Mouse (Mus musculus) hindbrain, embryonic 16.5 days (tissue): ENCODE measurements at regions not wholly inside any gene's neighbourhood (a gene's known extent, or its start where the extent isn't known, plus 50 kb on each side); places are given as distances from the start of the nearest gene placed in this dataset.

Experiments used
- ATAC-seq: fragments of 200-750 bp; cut with Nextera tagmentation; 2 replicates; pipeline ENCODE4 v1.8.0; 2017; ENCODE audit warnings: moderate TSS enrichment, moderate library complexity
- H3K27ac ChIP-seq: fragments of 300-500 bp; sonication (generic); 2 replicates; pipeline ENCODE4 v1.5.1; 2014; ENCODE audit warnings: low read depth, mild to moderate bottlenecking, control low read depth, low read length, moderate library complexity
- H3K27me3 ChIP-seq: fragments of 300-500 bp; sonication (generic); replicated peaks from 2 replicates; pipeline ENCODE4 v1.6.1; 2014; ENCODE audit warnings: low read length; ENCODE audit not compliant: control insufficient read depth, insufficient read depth
- H3K36me3 ChIP-seq: fragments of 300-500 bp; sonication (generic); 2 replicates; pipeline ENCODE4 v1.6.1; 2014; ENCODE audit warnings: mild to moderate bottlenecking, low read length, moderate library complexity, mixed read lengths; ENCODE audit not compliant: control insufficient read depth, insufficient read depth
- H3K4me1 ChIP-seq: fragments of 300-500 bp; sonication (generic); 2 replicates; pipeline ENCODE4 v1.6.1; 2014; ENCODE audit warnings: low read depth, low read length; ENCODE audit not compliant: control insufficient read depth, insufficient read depth
- H3K4me2 ChIP-seq: fragments of 300-500 bp; sonication (generic); 2 replicates; pipeline ENCODE4 v1.6.1; 2014; ENCODE audit warnings: mild to moderate bottlenecking, low read length, control low read depth, moderate library complexity
- H3K4me3 ChIP-seq: fragments of 300-500 bp; sonication (generic); 2 replicates; pipeline ENCODE4 v1.5.1; 2014; ENCODE audit warnings: mild to moderate bottlenecking, low read length, control low read depth, moderate library complexity
- H3K9ac ChIP-seq: fragments of 300-500 bp; sonication (generic); 2 replicates; pipeline ENCODE4 v1.6.1; 2014; ENCODE audit warnings: low read depth, mild to moderate bottlenecking, control low read depth, low read length, moderate library complexity
- H3K9me3 ChIP-seq: fragments of 300-500 bp; sonication (generic); 2 replicates; pipeline ENCODE4 v1.6.1; 2014; ENCODE audit warnings: mild to moderate bottlenecking, low read length, moderate library complexity; ENCODE audit not compliant: control insufficient read depth
- whole genome bisulfite sequencing: fragments of 180-500 bp; shearing (Covaris S2); extraction: QIAGEN DNeasy Blood & Tissue Kit; methylation state at CpG from one replicate; pipeline ENCODE4 v1.1.7; 2014; 5-methylcytosine and 5-hydroxymethylcytosine counted together

DNA sequence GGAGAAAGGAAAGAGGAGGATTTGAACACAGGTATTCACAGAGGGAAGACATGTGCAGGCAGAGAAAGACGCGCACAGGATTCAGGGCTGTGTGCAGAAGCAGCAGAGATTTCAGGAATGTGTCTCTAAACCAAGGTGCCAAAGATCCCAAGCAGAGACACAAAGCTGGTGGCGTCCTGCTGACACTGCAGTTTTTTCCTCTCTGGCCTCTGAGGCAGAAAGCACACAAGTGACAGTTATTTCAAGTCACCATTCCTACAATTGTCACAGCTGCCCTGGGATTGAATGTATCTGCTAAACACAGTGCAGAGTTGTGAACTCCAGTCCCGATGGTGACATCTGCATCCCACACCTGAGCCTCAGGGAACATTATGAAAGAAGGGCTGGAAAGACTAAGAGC, 107.1 kb upstream of the Slc22a12 start:
- Histone ChIP-seq H3K9me3 (no peaks in the 10 kb centered on the region), H3K27me3 (no peaks in the 10 kb centered on the region), H3K4me1 (peaks cover 2% of the 10 kb centered on the region; the same call in 1 of the 2 replicates), H3K36me3 (no peaks in the 10 kb centered on the region), H3K4me2 (no peak overlapping the region), H3K27ac (no peak overlapping the region), H3K4me3 (no peak overlapping the region), H3K9ac (no peak overlapping the region)
- ATAC-seq, result no peak
- 82% methylated on average over 4 of the region's 4 CpGs for WGBS

DNA sequence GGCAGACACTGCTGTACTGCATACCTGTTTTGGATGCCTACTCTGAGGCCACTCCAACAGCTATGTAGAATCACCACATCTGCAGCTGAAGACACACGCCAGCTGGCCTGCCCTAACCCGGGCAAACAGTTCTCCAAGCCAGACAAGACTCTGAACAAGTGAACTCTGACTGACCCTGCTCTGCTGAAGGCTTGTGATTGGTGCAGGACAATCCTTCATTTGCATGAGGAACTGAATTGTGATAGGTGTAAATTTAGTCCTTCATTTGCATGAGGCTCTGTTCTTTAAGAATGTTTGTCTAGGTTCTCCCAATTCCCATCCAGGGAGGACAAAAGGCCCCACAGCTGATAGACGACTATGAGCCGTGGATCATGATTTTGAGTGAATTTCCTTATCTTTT, 104.9 kb upstream of the Slc22a12 start:
- H3K9ac ChIP-seq, result no peak overlapping the region
- H3K9me3 ChIP-seq, result no peaks in the 10 kb centered on the region
- H3K36me3 ChIP-seq, result no peaks in the 10 kb centered on the region
- WGBS, result 89% methylated on average over 4 of the region's 4 CpGs
- no peaks in the 10 kb centered on the region for H3K27me3 ChIP-seq
- H3K4me2 ChIP-seq, result no peak overlapping the region
- no peak for ATAC-seq
- no peak overlapping the region for H3K27ac ChIP-seq
- H3K4me3 ChIP-seq, result no peak overlapping the region
- H3K4me1 ChIP-seq, result peaks cover 2% of the 10 kb centered on the region; the same call in 1 of the 2 replicates

DNA sequence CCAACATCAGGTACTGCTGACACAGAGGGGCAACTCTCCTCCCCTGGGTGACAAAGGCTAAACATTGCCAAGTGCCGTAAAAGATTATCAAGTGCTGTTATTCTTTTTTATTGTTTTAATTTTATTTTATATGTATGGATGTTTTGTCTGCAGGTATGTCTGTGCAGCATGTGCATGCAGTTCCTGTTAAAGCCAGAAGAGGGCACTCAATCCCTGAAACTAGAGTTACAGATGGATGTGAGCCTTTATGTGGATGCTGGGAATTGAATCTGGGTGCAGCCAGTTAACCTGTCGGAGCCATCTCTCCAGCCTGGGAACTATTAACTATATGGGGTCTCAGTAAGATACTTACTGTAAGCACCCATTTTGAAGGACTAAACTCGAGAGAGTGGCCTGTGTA, 104.4 kb upstream of the Slc22a12 start:
- H3K9me3 ChIP-seq, result no peaks in the 10 kb centered on the region
- no peak overlapping the region for H3K4me2 ChIP-seq
- no peaks in the 10 kb centered on the region for H3K27me3 ChIP-seq
- H3K4me1 ChIP-seq, result peaks cover 2% of the 10 kb centered on the region; the same call in 1 of the 2 replicates
- no peak for ATAC-seq
- H3K9ac ChIP-seq, result no peak overlapping the region
- H3K36me3 ChIP-seq, result no peaks in the 10 kb centered on the region
- no peak overlapping the region for H3K4me3 ChIP-seq
- WGBS, result 91% methylated on average over 3 of the region's 3 CpGs
- H3K27ac ChIP-seq, result no peak overlapping the region

DNA sequence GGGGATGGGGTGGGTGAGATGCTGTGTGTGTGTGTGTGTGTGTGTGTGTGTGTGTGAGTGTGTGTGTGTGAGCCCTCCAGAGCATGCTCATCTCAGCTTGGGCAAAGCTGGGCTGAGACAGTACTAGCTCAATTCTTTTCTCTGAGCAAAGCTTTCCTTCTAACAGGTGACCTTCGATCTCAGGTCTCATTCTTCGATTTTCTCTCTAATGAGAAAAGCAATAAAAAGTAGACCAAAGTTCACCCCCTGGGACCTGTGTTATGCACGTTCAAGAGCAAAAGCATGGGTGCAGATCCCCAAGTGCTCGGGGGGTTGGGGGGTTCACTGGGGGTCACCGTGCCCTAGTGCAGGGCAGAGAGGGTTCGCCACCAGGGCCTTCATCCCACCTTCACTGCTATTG, 103.1 kb upstream of the Slc22a12 start:
- Histone ChIP-seq H3K4me2 (no peak overlapping the region), H3K9ac (no peak overlapping the region), H3K9me3 (no peaks in the 10 kb centered on the region), H3K4me1 (no peaks in the 10 kb centered on the region; the same call in 1 of the 2 replicates), H3K27me3 (no peaks in the 10 kb centered on the region), H3K4me3 (no peak overlapping the region), H3K36me3 (no peaks in the 10 kb centered on the region), H3K27ac (no peak overlapping the region)
- WGBS, result 91% methylated on average over 6 of the region's 6 CpGs
- ATAC-seq, result no peak

DNA sequence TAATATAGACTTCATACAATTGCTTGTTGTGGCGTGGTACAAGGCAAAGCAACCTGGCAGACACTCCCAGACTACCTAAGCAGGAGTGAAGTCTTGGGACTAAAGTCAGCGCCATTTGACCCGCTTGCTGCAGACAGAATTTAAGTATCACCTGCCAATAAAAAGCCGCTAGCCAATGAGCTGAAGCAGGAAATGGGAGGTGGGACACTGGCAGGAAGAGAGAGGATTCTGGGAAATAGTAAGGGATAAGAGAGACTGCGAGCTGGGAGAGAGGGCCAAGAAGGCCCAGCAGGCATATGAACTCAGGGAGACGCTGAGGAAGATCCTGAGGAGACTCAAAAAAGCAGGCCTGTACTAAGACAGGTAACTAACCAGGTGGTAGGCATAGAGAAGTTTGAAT, 102.0 kb upstream of the Slc22a12 start:
- H3K27ac ChIP-seq, result no peak overlapping the region
- H3K9me3 ChIP-seq, result no peaks in the 10 kb centered on the region
- no peaks in the 10 kb centered on the region for H3K36me3 ChIP-seq
- no peak overlapping the region for H3K4me3 ChIP-seq
- H3K4me2 ChIP-seq, result no peak overlapping the region
- ATAC-seq, result no peak
- WGBS, result 88% methylated on average over 6 of the region's 6 CpGs
- no peak overlapping the region for H3K9ac ChIP-seq
- no peaks in the 10 kb centered on the region for H3K27me3 ChIP-seq
- H3K4me1 ChIP-seq, result no peaks in the 10 kb centered on the region

DNA sequence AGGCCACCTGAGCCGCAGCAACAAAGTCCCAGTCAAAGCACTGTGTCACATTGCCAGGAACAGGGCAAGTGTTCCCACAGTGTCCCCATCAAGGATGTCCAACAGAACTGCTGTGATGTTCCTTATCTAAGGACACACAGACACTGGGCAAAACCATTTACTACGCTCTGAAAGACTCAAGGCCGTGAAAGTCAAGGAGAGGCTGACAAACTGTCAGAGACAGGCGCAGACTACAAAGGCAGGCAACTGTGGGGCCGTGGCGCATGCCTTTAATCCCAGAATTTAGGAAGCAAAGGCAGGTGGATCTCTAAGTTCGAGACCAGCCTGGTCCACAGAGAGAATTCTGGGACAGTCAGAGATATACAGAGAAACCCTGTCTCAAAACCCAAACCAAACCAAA, 96.8 kb upstream of the Slc22a12 start:
- Histone ChIP-seq H3K4me3 (no peak overlapping the region), H3K9me3 (no peaks in the 10 kb centered on the region), H3K4me2 (no peak overlapping the region), H3K27ac (no peak overlapping the region), H3K36me3 (no peaks in the 10 kb centered on the region), H3K4me1 (no peaks in the 10 kb centered on the region), H3K9ac (no peak overlapping the region), H3K27me3 (no peaks in the 10 kb centered on the region)
- 87% methylated on average over 7 of the region's 7 CpGs for WGBS
- no peak for ATAC-seq

DNA sequence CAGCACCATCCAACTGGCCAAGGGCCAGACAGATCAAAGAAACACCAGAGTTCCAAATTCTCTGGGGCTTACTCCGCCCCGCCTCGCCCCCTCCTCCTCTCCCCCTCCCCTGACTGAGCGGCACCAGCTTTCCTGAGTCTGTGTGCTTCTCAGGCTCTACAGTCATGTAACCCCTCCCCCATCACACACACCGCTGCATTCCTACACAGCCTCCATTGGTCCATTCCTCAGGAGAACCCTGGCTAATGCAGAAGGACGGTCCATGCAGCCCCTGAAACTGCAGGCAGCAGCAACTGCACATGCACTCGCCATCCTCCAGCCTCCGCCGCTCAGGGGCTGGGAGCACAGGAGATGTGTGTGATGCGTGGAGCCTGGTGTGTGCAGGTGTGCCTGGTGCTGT, 90.6 kb upstream of the Slc22a12 start:
- Histone ChIP-seq H3K9me3 (no peaks in the 10 kb centered on the region), H3K27me3 (no peaks in the 10 kb centered on the region), H3K27ac (no peak overlapping the region), H3K36me3 (no peaks in the 10 kb centered on the region), H3K9ac (no peak overlapping the region; the same call in 1 of the 2 replicates), H3K4me1 (peaks cover 3% of the 10 kb centered on the region; the same call in 1 of the 2 replicates), H3K4me3 (no peak overlapping the region), H3K4me2 (no peak overlapping the region)
- peak; percentile 63 for ATAC-seq
- WGBS, result 26% methylated on average over 10 of the region's 10 CpGs

DNA sequence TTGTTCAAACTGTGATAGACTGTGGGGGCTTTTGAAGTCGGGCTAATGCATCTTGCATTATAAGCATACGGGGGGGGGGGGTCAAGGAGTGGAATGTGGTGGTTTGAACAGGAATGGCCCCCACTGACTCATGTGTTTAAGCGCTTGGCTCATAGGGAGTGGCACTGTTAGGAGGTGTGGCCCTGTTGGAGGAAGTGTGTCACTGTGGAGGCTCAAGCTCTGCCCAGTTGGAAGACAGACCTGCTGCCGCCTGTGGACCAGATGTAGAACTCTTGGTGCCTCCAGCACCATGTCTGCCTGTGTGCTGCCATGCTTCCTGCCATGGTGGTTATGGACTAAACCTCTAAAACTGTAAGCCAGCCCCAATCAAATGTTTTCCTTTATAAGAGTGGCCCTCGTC, 89.0 kb upstream of the Slc22a12 start:
- no peaks in the 10 kb centered on the region for H3K9me3 ChIP-seq
- no peak overlapping the region for H3K4me2 ChIP-seq
- no peak for ATAC-seq
- no peaks in the 10 kb centered on the region for H3K27me3 ChIP-seq
- H3K4me1 ChIP-seq, result peaks cover 3% of the 10 kb centered on the region; the same call in 1 of the 2 replicates
- WGBS, result 87% methylated on average over 5 of the region's 5 CpGs
- no peak overlapping the region for H3K4me3 ChIP-seq
- no peak overlapping the region for H3K9ac ChIP-seq
- H3K36me3 ChIP-seq, result no peaks in the 10 kb centered on the region
- H3K27ac ChIP-seq, result no peak overlapping the region

DNA sequence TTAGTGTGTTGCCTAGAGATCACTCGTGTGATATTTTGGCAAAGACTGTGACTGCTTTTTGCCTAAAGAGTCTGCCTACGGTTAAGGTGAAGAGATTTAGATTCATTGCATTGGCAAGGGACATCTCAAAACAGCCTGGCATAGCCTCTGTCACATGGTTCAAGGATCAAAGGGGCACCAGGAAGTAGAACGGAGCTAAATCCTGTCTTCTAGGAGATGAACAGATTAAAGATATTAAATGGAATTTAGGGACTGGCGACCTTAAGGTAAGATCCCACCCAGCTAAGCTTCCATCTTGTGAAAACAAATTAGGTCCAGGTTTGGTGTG, 87.7 kb upstream of the Slc22a12 start:
- no peak overlapping the region for H3K9ac ChIP-seq

More for the DNA sequence above, 87.7 kb upstream of the Slc22a12 start:
- H3K4me1 ChIP-seq, result peaks cover 3% of the 10 kb centered on the region; the same call in 1 of the 2 replicates
- no peak overlapping the region for H3K4me3 ChIP-seq
- 80% methylated on average over 4 of the region's 4 CpGs for WGBS
- H3K27ac ChIP-seq, result no peak overlapping the region
- ATAC-seq, result no peak
- H3K4me2 ChIP-seq, result no peak overlapping the region
- H3K36me3 ChIP-seq, result no peaks in the 10 kb centered on the region
- H3K27me3 ChIP-seq, result no peaks in the 10 kb centered on the region
- H3K9me3 ChIP-seq, result no peaks in the 10 kb centered on the region
